Mouse (Mus musculus) retina, adult 2 months (tissue): ENCODE measurements at regions not wholly inside any gene's neighbourhood (a gene's known extent, or its start where the extent isn't known, plus 50 kb on each side); places are given as distances from the start of the nearest gene placed in this dataset.

Experiments used
- DNase-seq: peaks from one replicate; pipeline ENCODE4 v3.0.0-alpha.2; 2012; ENCODE audit warnings: low read depth, low spot score

- DNase-seq, result no peak
Measured at GRCm38 (mm10) chr3:9948114-9948513, 139.8 kb upstream of the Gm9833 start.

DNA sequence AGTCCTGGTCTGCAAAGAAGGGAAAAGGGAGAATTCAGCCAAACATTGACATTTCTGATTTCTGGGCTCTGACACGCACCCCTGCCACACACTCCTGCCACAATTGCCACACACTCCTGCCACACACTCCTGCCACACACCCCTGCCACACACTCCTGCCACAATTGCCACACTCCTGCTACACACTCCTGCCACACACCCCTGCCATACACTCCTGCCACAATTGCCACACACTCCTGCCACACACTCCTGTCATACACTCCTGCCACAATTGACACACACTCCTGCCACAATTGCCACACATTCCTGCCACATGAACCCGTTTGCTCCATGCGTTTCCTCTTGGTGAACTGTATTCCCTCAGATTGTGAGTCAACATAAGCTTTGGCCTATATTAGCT is 130.0 kb upstream of the Gm9833 start:
- no peak for DNase-seq

GRCm38 (mm10) chr3:9959716-9960661 is 127.9 kb upstream of the Gm9833 start:
- DNase-seq, result no peak

GRCm38 (mm10) chr3:9960696-9961095 is 127.2 kb upstream of the Gm9833 start:
- DNase-seq, result no peak
